Mouse (Mus musculus): ENCODE data around the gene Aknad1. TPM values are rescaled to one million over a fixed set of nuclear protein-coding genes. Genes with fewer than 3 reads are reported as not detected.
A peak's percentile ranks its signal among the peaks of the same experiment; 100 is the strongest.

The Aknad1 gene
- 0.04 TPM in 1 of 2 replicates, not detected in the other for polyA plus RNA-seq (2016; fragmentation: Nextera tagmentation; extraction: Ambion mirVana)

DNA sequence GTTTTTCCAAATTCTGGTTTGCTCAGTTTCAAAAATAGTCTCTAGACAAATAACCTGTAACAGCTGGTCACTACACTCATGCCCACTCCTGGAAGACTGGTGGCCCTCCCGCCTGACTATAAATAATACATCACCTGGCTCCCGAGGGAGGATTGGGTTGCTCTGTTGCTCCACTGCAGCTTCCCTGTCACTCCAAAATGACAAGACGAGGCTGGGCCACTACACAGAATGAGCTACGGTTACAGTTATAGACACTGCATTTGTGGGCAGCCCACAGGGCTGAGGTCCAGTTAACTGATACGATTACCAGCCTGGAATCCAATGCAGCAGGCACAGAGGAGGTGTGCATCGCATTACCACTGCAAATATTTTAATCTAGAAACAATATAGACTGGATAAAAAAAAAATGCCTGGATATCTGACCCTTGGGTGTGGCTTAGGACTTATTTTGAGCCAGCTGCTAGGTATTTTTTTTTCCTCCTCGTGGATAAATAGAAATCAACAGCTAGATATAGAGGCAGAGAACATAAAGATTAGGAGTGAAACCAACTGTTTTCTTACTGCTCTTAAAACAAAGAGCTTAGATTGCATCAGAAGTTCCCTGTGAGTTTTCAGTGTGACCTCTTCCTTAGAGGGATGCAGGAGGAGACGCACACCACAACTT is at the start of gene Aknad1:
Gene Aknad1 (plus strand): TSS at position 614 of the 664 bp plus-strand sequence.
- H3K4me3 ChIP-seq = no peak within 1 kb of the TSS
- no peaks in the 10 kb centered on the region for H3K27me3 ChIP-seq (ENCODE audit: insufficient read depth, poor library complexity, severe bottlenecking)
- peak; percentile 11 for DNase-seq (ENCODE audit: low spot score)
- no peaks in the 10 kb centered on the region for H3K9me3 ChIP-seq
- H3K36me3 ChIP-seq = no peaks in the 10 kb centered on the region
- WGBS = 68% methylated on average over 8 of the region's 8 CpGs
- no peak within 1 kb of the TSS for H3K27ac ChIP-seq
- no peaks in the 10 kb centered on the region for H3K4me1 ChIP-seq (replicated peaks)

DNA sequence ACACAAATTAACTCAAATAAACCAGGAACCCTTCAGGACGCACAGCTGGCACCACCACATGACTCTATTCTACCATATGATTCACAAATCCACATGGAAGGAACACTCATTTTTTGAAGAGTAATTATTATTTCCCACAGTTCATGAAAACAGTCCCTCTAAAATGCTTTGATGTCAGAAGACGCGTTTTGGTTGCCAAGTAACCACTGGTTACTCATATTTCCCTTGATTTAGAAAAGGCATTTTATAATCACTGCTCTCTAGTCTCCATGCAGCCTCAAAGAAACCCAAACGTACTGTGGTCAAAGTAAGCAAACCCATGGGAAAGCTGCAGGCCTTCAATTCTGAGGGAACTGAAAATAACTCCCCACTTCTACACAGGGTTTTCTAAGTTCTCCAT is 49.5 kb upstream of the Aknad1 start:
- Histone ChIP-seq H3K4me1 (replicated peaks) (0 out of 2 replicates have a peak, but pooled peaks cover 4% of the 10 kb centered on the region), H3K4me3 (no peak overlapping the region), H3K36me3 (peaks cover 77% of the 10 kb centered on the region), H3K27me3 (ENCODE audit: insufficient read depth, poor library complexity, severe bottlenecking) (no peaks in the 10 kb centered on the region), H3K27ac (no peak overlapping the region), H3K9me3 (no peaks in the 10 kb centered on the region)
- WGBS = 89% methylated on average over 4 of the region's 4 CpGs
- no peak for DNase-seq (ENCODE audit: low spot score)

DNA sequence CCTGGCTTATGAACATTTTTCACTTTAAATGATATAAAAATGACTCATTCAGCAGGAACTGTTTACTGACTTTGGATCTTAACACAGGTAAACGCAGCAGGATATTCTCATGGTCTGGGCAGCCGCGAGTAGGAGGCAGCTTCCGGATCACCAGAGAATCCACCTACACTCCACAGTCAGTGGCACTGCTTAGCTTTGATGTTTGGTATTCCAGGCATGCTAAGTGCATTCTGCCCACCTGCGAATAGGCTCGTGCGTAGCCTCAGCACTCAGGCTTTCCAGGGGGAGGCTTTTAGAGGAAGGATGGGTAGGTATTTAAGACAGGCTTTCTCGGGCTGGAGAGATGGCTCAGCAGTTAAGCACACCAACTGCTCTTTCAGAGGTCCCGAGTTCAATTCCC is 45.1 kb upstream of the Aknad1 start:
- DNase-seq (ENCODE audit: low spot score) = no peak
- H3K4me1 ChIP-seq (replicated peaks) = no peaks in the 10 kb centered on the region
- no peaks in the 10 kb centered on the region for H3K27me3 ChIP-seq (ENCODE audit: insufficient read depth, poor library complexity, severe bottlenecking)
- H3K27ac ChIP-seq = no peak overlapping the region
- peaks cover 77% of the 10 kb centered on the region for H3K36me3 ChIP-seq
- 93% methylated on average over 9 of the region's 9 CpGs for WGBS
- H3K4me3 ChIP-seq = no peak overlapping the region
- H3K9me3 ChIP-seq = no peaks in the 10 kb centered on the region

DNA sequence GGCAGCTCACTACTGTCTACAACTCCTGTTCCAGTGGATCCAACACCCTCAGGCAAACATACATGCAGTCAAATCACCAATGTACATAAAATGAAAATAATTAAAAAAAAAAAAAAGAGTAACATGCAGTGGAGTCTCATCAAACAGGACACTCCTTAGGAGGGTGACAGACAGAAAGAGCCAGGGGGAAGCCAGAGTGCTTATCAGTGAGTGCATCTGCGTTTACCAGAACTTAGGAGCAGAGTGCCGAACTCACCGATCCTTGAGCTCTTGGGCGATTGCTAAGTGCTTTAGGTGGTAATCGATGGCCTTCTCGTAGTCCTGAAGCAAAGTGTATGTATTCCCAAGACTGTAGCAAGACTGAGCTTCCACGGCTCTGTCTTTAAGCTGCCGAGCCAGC is 40.8 kb upstream of the Aknad1 start:
- Histone ChIP-seq H3K4me1 (replicated peaks) (no peaks in the 10 kb centered on the region), H3K27ac (no peak overlapping the region), H3K4me3 (no peak overlapping the region), H3K9me3 (no peaks in the 10 kb centered on the region), H3K27me3 (ENCODE audit: insufficient read depth, poor library complexity, severe bottlenecking) (no peaks in the 10 kb centered on the region), H3K36me3 (peaks cover 98% of the 10 kb centered on the region)
- no peak for DNase-seq (ENCODE audit: low spot score)
- 90% methylated on average over 8 of the region's 8 CpGs for WGBS

DNA sequence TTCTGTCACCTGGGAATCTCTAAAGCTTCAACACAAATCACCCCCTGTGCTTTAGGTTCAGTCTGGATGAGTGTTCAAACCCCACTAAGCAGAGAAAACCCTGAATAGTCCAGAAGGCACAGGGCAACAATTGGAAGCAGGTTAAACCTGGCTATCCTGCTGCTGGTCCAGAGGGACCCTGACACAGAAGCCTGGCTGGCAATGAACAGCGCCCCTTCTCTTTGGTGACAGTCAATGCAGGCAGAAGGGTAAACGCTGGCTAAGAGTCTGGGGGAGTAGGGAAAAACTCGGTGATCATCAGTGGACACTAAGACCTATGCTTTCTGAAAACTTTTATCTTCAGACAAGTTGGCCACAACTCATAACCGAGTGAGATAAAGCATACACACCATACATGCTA is 39.7 kb upstream of the Aknad1 start:
- Histone ChIP-seq H3K4me1 (replicated peaks) (0 out of 2 replicates have a peak, but pooled peaks cover 3% of the 10 kb centered on the region), H3K27ac (no peak overlapping the region), H3K9me3 (no peaks in the 10 kb centered on the region), H3K4me3 (no peak overlapping the region), H3K27me3 (ENCODE audit: insufficient read depth, poor library complexity, severe bottlenecking) (no peaks in the 10 kb centered on the region), H3K36me3 (peaks cover 93% of the 10 kb centered on the region)
- WGBS = 96% methylated on average over 4 of the region's 4 CpGs
- no peak for DNase-seq (ENCODE audit: low spot score)

DNA sequence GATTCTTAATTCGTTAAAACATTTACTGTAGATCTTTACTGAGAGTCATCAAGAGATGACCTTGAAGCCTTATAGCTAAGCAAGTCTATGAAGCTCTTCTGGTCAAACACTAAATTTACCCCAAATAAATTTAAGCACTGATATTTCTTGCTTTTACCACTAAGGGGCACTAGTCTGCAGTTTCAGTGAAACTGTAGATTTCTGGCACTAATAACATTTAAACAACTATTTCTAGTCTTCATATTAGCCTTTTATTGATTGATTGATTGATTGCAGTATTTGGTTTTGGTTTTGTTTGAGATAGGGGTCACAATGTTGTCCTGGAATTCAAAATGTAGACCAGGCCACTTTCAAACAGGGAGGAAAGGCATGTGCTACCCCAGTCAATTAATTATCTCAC is 38.2 kb upstream of the Aknad1 start:
- H3K9me3 ChIP-seq = no peaks in the 10 kb centered on the region
- 84% methylated on average over 1 of the region's 1 CpGs for WGBS
- no peak overlapping the region for H3K27ac ChIP-seq
- peaks cover 93% of the 10 kb centered on the region for H3K36me3 ChIP-seq
- H3K4me3 ChIP-seq = no peak overlapping the region
- H3K27me3 ChIP-seq (ENCODE audit: insufficient read depth, poor library complexity, severe bottlenecking) = no peaks in the 10 kb centered on the region
- no peak for DNase-seq (ENCODE audit: low spot score)
- 0 out of 2 replicates have a peak, but pooled peaks cover 3% of the 10 kb centered on the region for H3K4me1 ChIP-seq (replicated peaks)

DNA sequence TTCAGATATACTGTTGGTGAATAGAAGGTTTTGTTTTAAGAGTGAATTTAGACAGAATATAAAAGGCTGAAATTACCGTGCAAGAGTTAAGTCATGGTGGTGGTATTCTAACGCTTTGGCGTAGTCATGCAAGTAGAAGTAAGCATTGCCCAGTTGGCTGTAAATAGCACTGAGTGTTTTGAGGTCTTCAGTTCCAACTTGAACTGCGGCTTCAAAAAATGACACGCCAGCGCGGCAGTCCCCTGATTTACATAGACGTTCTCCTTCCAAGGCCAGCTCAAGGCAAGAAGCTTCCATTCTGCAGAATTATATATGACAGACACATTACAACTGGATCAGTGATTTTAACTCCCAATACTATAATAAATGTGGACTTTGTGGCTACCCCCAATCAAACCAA is 36.7 kb upstream of the Aknad1 start:
- H3K36me3 ChIP-seq = peaks cover 90% of the 10 kb centered on the region
- 96% methylated on average over 8 of the region's 8 CpGs for WGBS

DNA sequence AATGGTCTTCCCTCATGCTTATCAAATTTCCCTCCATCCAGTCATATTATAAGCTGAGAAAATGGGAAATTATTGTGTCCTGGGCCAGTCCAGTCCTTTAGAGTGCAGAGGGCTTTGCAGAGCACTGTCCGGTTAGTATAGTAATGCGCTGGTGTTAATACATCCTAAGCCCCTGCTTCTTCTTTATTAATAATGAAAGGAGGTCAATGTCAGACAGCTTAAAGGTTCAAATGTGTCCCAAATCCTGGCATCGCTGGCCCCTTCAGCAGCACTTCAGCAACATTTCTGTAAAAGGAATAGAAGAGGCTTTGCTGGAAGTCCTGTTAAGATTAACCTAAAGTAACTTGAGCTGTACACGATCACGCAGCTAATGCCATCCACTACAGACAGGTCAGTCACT is 28.2 kb upstream of the Aknad1 start:
- H3K27me3 ChIP-seq (ENCODE audit: insufficient read depth, poor library complexity, severe bottlenecking) = no peaks in the 10 kb centered on the region
- DNase-seq (ENCODE audit: low spot score) = no peak
- no peak overlapping the region for H3K4me3 ChIP-seq
- peaks cover 58% of the 10 kb centered on the region for H3K36me3 ChIP-seq
- H3K9me3 ChIP-seq = peaks cover 9% of the 10 kb centered on the region
- H3K4me1 ChIP-seq (replicated peaks) = peaks cover 10% of the 10 kb centered on the region
- no peak overlapping the region for H3K27ac ChIP-seq
- 94% methylated on average over 5 of the region's 5 CpGs for WGBS

More for the DNA sequence above, 36.7 kb upstream of the Aknad1 start:
- H3K4me1 ChIP-seq (replicated peaks) = 0 out of 2 replicates have a peak, but pooled peaks cover 3% of the 10 kb centered on the region
- no peaks in the 10 kb centered on the region for H3K27me3 ChIP-seq (ENCODE audit: insufficient read depth, poor library complexity, severe bottlenecking)
- H3K27ac ChIP-seq = no peak overlapping the region
- H3K4me3 ChIP-seq = no peak overlapping the region
- DNase-seq (ENCODE audit: low spot score) = no peak
- no peaks in the 10 kb centered on the region for H3K9me3 ChIP-seq

DNA sequence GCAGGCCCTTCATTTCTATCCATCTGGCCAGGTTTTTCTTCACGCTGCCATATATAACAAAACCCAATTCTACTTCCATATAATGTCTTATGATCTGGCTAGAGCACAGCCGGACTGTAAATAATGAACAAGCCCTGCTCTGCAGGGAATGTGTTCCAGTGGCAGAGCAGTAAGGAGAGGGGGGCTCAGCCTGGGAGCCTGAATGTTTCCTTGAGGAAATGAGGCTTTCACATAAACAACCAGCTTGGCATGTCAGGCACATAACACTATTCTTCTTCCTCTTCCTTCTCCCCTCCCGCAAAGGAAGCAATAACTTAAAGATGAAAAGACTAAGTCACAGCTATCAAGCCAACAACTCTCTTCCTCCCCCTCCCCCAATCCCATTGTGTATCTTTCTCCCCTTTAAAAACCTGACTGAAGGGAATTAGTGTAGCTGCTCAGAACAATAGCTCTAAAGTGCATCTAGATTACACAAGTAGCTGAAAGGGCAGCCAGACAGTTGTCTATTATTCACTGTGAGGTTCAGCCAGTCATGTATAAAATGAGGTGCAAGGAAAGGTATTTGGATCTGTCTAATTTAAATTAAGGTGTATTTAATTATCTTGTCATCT is 26.3 kb upstream of the Aknad1 start:
- DNase-seq (ENCODE audit: low spot score) = no peak
- H3K27ac ChIP-seq = no peak overlapping the region
- WGBS = 62% methylated on average over 3 of the region's 3 CpGs
- H3K4me3 ChIP-seq = no peak overlapping the region
- peaks cover 48% of the 10 kb centered on the region for H3K36me3 ChIP-seq
- H3K27me3 ChIP-seq (ENCODE audit: insufficient read depth, poor library complexity, severe bottlenecking) = no peaks in the 10 kb centered on the region
- peaks cover 10% of the 10 kb centered on the region for H3K4me1 ChIP-seq (replicated peaks)
- peaks cover 9% of the 10 kb centered on the region for H3K9me3 ChIP-seq

DNA sequence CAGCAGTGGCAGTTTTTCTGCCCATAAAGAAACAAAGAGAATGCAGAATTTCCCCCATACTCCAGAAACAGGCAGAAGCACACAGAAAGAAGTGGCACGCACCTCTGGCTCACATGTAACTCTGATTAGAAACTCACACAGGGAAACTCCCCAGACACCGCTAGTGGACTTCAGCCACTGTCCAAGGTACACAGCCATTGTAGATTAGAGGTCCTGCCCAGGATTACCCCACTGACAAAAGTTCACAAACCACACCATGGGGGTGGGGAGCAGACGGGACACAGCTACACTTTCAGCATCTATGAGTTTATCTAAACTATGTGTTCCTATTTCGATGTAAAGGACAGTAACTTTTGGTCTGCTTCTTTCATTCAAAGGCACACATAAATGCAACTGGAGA is 24.6 kb upstream of the Aknad1 start:
- H3K36me3 ChIP-seq = peaks cover 45% of the 10 kb centered on the region

DNA sequence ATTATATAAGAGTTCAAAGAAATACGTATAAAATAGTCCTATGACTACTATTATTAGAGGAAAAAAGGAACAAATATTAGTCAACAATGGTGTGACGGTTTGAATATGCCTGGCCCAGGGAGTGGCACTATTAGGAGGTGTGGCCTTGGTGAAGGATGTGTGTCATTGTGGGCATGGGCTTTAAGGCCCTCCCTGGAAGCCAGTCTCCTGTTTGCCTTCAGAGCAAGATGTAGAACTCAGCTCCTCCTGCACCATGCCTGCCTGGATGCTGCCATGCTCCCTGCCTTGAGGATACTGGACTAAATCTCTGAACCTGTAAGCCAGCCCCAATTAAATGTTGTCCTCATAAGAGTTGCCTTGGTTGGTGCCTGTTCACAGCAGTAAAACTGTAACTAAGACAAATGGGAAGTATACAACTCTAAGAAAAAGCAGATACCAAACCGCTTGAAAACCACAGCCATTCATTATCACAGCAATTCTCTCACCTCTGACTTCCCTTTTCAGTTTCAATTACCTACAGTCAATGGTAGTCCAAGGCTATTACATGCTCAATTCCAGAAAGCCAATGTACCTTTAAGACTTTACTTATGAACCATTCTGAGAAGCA is 21.5 kb upstream of the Aknad1 start:
- no peaks in the 10 kb centered on the region for H3K27me3 ChIP-seq (ENCODE audit: insufficient read depth, poor library complexity, severe bottlenecking)
- 86% methylated on average over 3 of the region's 3 CpGs for WGBS
- H3K36me3 ChIP-seq = peaks cover 36% of the 10 kb centered on the region
- H3K4me3 ChIP-seq = no peak overlapping the region
- DNase-seq (ENCODE audit: low spot score) = no peak
- no peak overlapping the region for H3K27ac ChIP-seq
- H3K4me1 ChIP-seq (replicated peaks) = peaks cover 31% of the 10 kb centered on the region
- H3K9me3 ChIP-seq = peaks cover 9% of the 10 kb centered on the region

More for the DNA sequence above, 24.6 kb upstream of the Aknad1 start:
- no peak for DNase-seq (ENCODE audit: low spot score)
- WGBS = 94% methylated on average over 4 of the region's 4 CpGs
- H3K9me3 ChIP-seq = peaks cover 9% of the 10 kb centered on the region
- H3K4me3 ChIP-seq = no peak overlapping the region
- H3K27me3 ChIP-seq (ENCODE audit: insufficient read depth, poor library complexity, severe bottlenecking) = no peaks in the 10 kb centered on the region
- H3K27ac ChIP-seq = no peak overlapping the region
- H3K4me1 ChIP-seq (replicated peaks) = peaks cover 16% of the 10 kb centered on the region

DNA sequence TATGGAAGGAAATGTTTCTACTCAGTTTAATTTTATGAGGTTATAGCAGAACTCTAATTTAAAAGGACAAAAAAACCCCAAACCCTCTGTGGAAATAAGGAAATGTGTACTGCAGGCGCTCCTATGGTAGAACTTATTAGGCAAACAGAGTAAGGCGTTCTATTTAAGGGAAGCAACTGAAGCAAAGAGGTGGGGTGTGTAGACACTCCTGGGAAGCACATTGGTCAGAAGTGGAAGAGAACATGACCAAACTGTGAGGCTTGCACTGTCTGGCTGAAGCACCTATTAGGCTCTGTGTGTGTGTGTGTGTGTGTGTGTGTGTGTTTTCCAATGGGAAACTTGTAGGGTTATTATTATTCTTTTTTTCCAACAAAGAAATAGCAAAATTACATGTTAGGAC is 20.1 kb upstream of the Aknad1 start:
- no peak for DNase-seq (ENCODE audit: low spot score)
- Histone ChIP-seq H3K9me3 (peaks cover 4% of the 10 kb centered on the region), H3K27ac (no peak overlapping the region), H3K36me3 (peaks cover 31% of the 10 kb centered on the region), H3K4me1 (replicated peaks) (peaks cover 29% of the 10 kb centered on the region), H3K4me3 (no peak overlapping the region), H3K27me3 (ENCODE audit: insufficient read depth, poor library complexity, severe bottlenecking) (no peaks in the 10 kb centered on the region)
- WGBS = 91% methylated on average over 2 of the region's 2 CpGs

DNA sequence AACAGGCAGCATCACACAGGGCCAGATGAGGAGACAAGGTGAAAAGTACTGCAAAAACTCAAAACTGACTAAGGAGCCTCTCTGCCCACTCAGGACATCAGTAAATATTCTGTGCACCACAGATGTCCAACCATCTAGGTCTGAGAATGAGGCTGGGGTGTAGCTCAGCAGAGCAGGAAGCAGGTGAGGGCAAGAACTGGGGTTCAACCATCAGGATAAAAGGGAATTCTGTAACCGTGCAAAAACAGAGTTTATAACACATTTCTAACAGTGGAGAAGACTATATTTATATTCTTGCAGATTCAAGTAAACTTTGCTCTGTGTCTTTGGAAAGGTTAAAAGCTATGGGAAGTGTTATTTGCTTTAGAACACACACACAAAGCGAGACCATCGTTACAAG is 19.7 kb upstream of the Aknad1 start:
- peak overlapping the region; percentile 87; the same call in 1 of the 2 replicates for H3K4me3 ChIP-seq
- H3K9me3 ChIP-seq = 0 out of 2 replicates have a peak, but pooled peaks cover 1% of the 10 kb centered on the region
- peaks cover 29% of the 10 kb centered on the region for H3K36me3 ChIP-seq
- WGBS = 89% methylated on average over 3 of the region's 3 CpGs
- DNase-seq (ENCODE audit: low spot score) = no peak
- H3K4me1 ChIP-seq (replicated peaks) = peaks cover 29% of the 10 kb centered on the region
- no peak overlapping the region for H3K27ac ChIP-seq
- H3K27me3 ChIP-seq (ENCODE audit: insufficient read depth, poor library complexity, severe bottlenecking) = no peaks in the 10 kb centered on the region

Measured in hindbrain, embryonic 10.5 days (tissue).